Mouse (Mus musculus) MEL (cell line): ENCODE measurements around the gene Ikzf1. TPM values are rescaled to one million over a fixed set of nuclear protein-coding genes. Genes with fewer than 3 reads are reported as not detected.

Experiments used
- DNase-seq: peaks from one replicate; pipeline ENCODE4 v3.0.0; 2011; ENCODE audit warnings: low read depth, low spot score
- H3K27ac ChIP-seq: 2 replicates; pipeline ENCODE4 v1.5.1; 2012; ENCODE audit warnings: low read depth, mild to moderate bottlenecking, control low read depth, low read length, moderate library complexity; ENCODE audit not compliant: control insufficient read depth
- H3K27me3 ChIP-seq, 2 experiments: fragments of 150-350 bp in 1 of 2; sonication (generic) in 1 of 2; 2 replicates each; pipeline ENCODE4 v1.6.1; 2012; ENCODE audit warnings: low read length in 2 of 2, mild to moderate bottlenecking in 2 of 2, improper control_type of control experiment in 1 of 2, moderate library complexity in 1 of 2; ENCODE audit not compliant: insufficient read depth in 2 of 2, control insufficient read depth in 1 of 2
- H3K36me3 ChIP-seq, 2 experiments: 2 replicates each; pipeline ENCODE4 v1.6.1; 2012 to 2014; ENCODE audit warnings: low read length in 2 of 2, improper control_type of control experiment in 1 of 2, inconsistent platforms in 1 of 2, mild to moderate bottlenecking in 1 of 2; ENCODE audit not compliant: insufficient read depth in 2 of 2, control insufficient read depth in 1 of 2
- H3K4me1 ChIP-seq, 2 experiments: fragments of 150-350 bp in 1 of 2; sonication (generic) in 1 of 2; 2 replicates each; pipeline ENCODE4 v1.6.1; 2012; ENCODE audit warnings: low read length in 2 of 2, improper control_type of control experiment in 1 of 2, mild to moderate bottlenecking in 1 of 2; ENCODE audit not compliant: insufficient read depth in 2 of 2, control insufficient read depth in 1 of 2
- H3K4me3 ChIP-seq, 2 experiments: fragments of 150-350 bp in 1 of 2; sonication (generic) in 1 of 2; 2 replicates each; pipeline ENCODE4 v1.5.1; 2012; ENCODE audit warnings: low read depth in 2 of 2, low read length in 2 of 2, mild to moderate bottlenecking in 2 of 2, moderate library complexity in 2 of 2, control low read depth in 1 of 2, improper control_type of control experiment in 1 of 2; ENCODE audit not compliant: control insufficient read depth in 1 of 2, insufficient read depth in 1 of 2
- H3K79me2 ChIP-seq: 2 replicates; pipeline ENCODE4 v1.6.1; 2012; ENCODE audit warnings: mild to moderate bottlenecking, low read length, moderate library complexity; ENCODE audit not compliant: control insufficient read depth, poor library complexity, insufficient read depth
- H3K9ac ChIP-seq: 2 replicates; pipeline ENCODE4 v1.6.1; 2012; ENCODE audit warnings: low read depth, mild to moderate bottlenecking, control low read depth, low read length, moderate library complexity; ENCODE audit not compliant: control insufficient read depth, poor library complexity, severe bottlenecking
- H3K9me3 ChIP-seq: fragments of 150-350 bp; sonication (generic); replicated peaks from 2 replicates; pipeline ENCODE4 v1.6.1; 2012; ENCODE audit warnings: mild to moderate bottlenecking, low read length, improper control_type of control experiment, moderate library complexity; ENCODE audit not compliant: insufficient read depth
- BHLHE40 ChIP-seq: IDR thresholded peaks from 2 replicates; pipeline ENCODE4 v1.6.1; 2012; ENCODE audit warnings: low read depth, mild to moderate bottlenecking, inconsistent platforms, low read length, improper control_type of control experiment, borderline replicate concordance
- CHD2 ChIP-seq: IDR thresholded peaks from 2 replicates; pipeline ENCODE4 v1.6.1; 2011; ENCODE audit warnings: low read length, improper control_type of control experiment
- CTCF ChIP-seq, 3 experiments: IDR thresholded peaks in 2 of 3; conservative IDR thresholded peaks in 1 of 3; 2 replicates each; pipeline ENCODE4 v1.5.1; 2011 to 2012; ENCODE audit warnings: low read length in 3 of 3, low read depth in 2 of 3, mild to moderate bottlenecking in 2 of 3, improper control_type of control experiment in 1 of 3, inconsistent platforms in 1 of 3, mixed read lengths in 1 of 3, moderate library complexity in 1 of 3; ENCODE audit not compliant: control insufficient read depth in 1 of 3, insufficient read depth in 1 of 3, poor library complexity in 1 of 3, severe bottlenecking in 1 of 3
- ELF1 ChIP-seq: IDR thresholded peaks from 2 replicates; pipeline ENCODE4 v1.6.1; 2014; ENCODE audit warnings: low read depth, mild to moderate bottlenecking, inconsistent platforms, low read length, improper control_type of control experiment, moderate library complexity
- EP300 ChIP-seq, 2 experiments: IDR thresholded peaks; 2 replicates each; pipeline ENCODE4 v1.6.1; 2011; ENCODE audit warnings: improper control_type of control experiment in 2 of 2, low read length in 2 of 2, low read depth in 1 of 2, mild to moderate bottlenecking in 1 of 2
- ETS1 ChIP-seq: IDR thresholded peaks from 2 replicates; pipeline ENCODE4 v1.6.1; 2012; ENCODE audit warnings: low read depth, mild to moderate bottlenecking, inconsistent platforms, low read length, improper control_type of control experiment, moderate library complexity
- GATA1 ChIP-seq: IDR thresholded peaks from 2 replicates; pipeline ENCODE4 v1.6.1; 2011; ENCODE audit warnings: low read depth, low read length, improper control_type of control experiment
- JUND ChIP-seq: IDR thresholded peaks from 2 replicates; pipeline ENCODE4 v1.6.1; 2011; ENCODE audit warnings: low read depth, mild to moderate bottlenecking, improper control_type of control experiment, low read length
- MAX ChIP-seq: IDR thresholded peaks from 2 replicates; pipeline ENCODE4 v1.6.1; 2011; ENCODE audit warnings: low read length, improper control_type of control experiment
- MAZ ChIP-seq: IDR thresholded peaks from 2 replicates; pipeline ENCODE4 v1.6.1; 2012; ENCODE audit warnings: low read depth, mild to moderate bottlenecking, inconsistent platforms, low read length, improper control_type of control experiment
- MEF2A ChIP-seq: IDR thresholded peaks from 2 replicates; pipeline ENCODE4 v1.6.1; 2014; ENCODE audit warnings: low read depth, mild to moderate bottlenecking, inconsistent platforms, low read length, improper control_type of control experiment; ENCODE audit not compliant: poor library complexity, insufficient replicate concordance, severe bottlenecking; ENCODE audit errors: extremely low read depth
- MXI1 ChIP-seq: IDR thresholded peaks from 2 replicates; pipeline ENCODE4 v1.6.1; 2011; ENCODE audit warnings: mild to moderate bottlenecking, low read depth, low read length, improper control_type of control experiment
- MYB ChIP-seq: IDR thresholded peaks from 2 replicates; pipeline ENCODE4 v1.6.1; 2011; ENCODE audit warnings: mild to moderate bottlenecking, low read depth, low read length, improper control_type of control experiment
- MYC ChIP-seq: IDR thresholded peaks from 2 replicates; pipeline ENCODE4 v1.6.1; 2011; ENCODE audit warnings: low read depth, mild to moderate bottlenecking, low read length, improper control_type of control experiment, moderate library complexity
- NELFE ChIP-seq: IDR thresholded peaks from 2 replicates; pipeline ENCODE4 v1.6.1; 2011; ENCODE audit warnings: low read depth, low read length, improper control_type of control experiment
- POLR2A ChIP-seq, 2 experiments: IDR thresholded peaks; 2 replicates each; pipeline ENCODE4 v1.6.1; 2011 to 2012; ENCODE audit warnings: low read length in 2 of 2, mild to moderate bottlenecking in 2 of 2, control low read depth in 1 of 2, improper control_type of control experiment in 1 of 2, low read depth in 1 of 2, moderate library complexity in 1 of 2; ENCODE audit not compliant: control insufficient read depth in 1 of 2, insufficient read depth in 1 of 2, poor library complexity in 1 of 2
- POLR2AphosphoS2 ChIP-seq: IDR thresholded peaks from 2 replicates; pipeline ENCODE4 v1.6.1; 2011; ENCODE audit warnings: low read length, improper control_type of control experiment
- POLR2AphosphoS5 ChIP-seq: IDR thresholded peaks from 2 replicates; pipeline ENCODE4 v1.6.1; 2012; ENCODE audit warnings: low read depth, borderline replicate concordance, mild to moderate bottlenecking, inconsistent platforms, low read length, moderate library complexity, mixed read lengths
- RAD21 ChIP-seq: IDR thresholded peaks from 2 replicates; pipeline ENCODE4 v1.6.1; 2011; ENCODE audit warnings: mild to moderate bottlenecking, low read depth, low read length, improper control_type of control experiment
- RCOR1 ChIP-seq: IDR thresholded peaks from 2 replicates; pipeline ENCODE4 v1.6.1; 2012; ENCODE audit warnings: low read depth, mild to moderate bottlenecking, inconsistent platforms, low read length, improper control_type of control experiment
- SIN3A ChIP-seq: IDR thresholded peaks from 2 replicates; pipeline ENCODE4 v1.6.1; 2012; ENCODE audit warnings: low read length, improper control_type of control experiment, inconsistent platforms
- SMC3 ChIP-seq: IDR thresholded peaks from 2 replicates; pipeline ENCODE4 v1.6.1; 2011; ENCODE audit warnings: low read depth, low read length, improper control_type of control experiment
- TAL1 ChIP-seq: IDR thresholded peaks from 2 replicates; pipeline ENCODE4 v1.6.1; 2012; ENCODE audit warnings: mild to moderate bottlenecking, inconsistent platforms, low read length, moderate library complexity, mixed read lengths
- TBP ChIP-seq: IDR thresholded peaks from 2 replicates; pipeline ENCODE4 v1.8.0; 2011; ENCODE audit warnings: low read depth, low read length, improper control_type of control experiment
- TCF12 ChIP-seq: IDR thresholded peaks from 2 replicates; pipeline ENCODE4 v1.6.1; 2014; ENCODE audit warnings: low read depth, mild to moderate bottlenecking, inconsistent platforms, low read length, improper control_type of control experiment, moderate library complexity
- UBTF ChIP-seq: IDR thresholded peaks from 2 replicates; pipeline ENCODE4 v1.6.1; 2012; ENCODE audit warnings: low read depth, mild to moderate bottlenecking, inconsistent platforms, low read length, improper control_type of control experiment, moderate library complexity, borderline replicate concordance; ENCODE audit not compliant: insufficient read depth
- ZC3H11A ChIP-seq: IDR thresholded peaks from 2 replicates; pipeline ENCODE4 v1.6.1; 2012; ENCODE audit warnings: low read depth, mild to moderate bottlenecking, inconsistent platforms, low read length, improper control_type of control experiment
- ZKSCAN1 ChIP-seq: IDR thresholded peaks from 2 replicates; pipeline ENCODE4 v1.6.1; 2012; ENCODE audit warnings: low read depth, mild to moderate bottlenecking, inconsistent platforms, low read length, improper control_type of control experiment, moderate library complexity
- ZNF384 ChIP-seq: IDR thresholded peaks from 2 replicates; pipeline ENCODE4 v1.6.1; 2012; ENCODE audit warnings: low read depth, mild to moderate bottlenecking, inconsistent platforms, low read length, improper control_type of control experiment
- polyA plus RNA-seq, 2 experiments: library from polyadenylated mRNA; stranded (reverse) in 1 of 2; unstranded in 1 of 2; fragments of >175 nt in 1 of 2; fragments of >200 nt in 1 of 2; gene quantifications; 2 replicates each; pipeline versions ENCODE4 v1.2.1 to v1.2.4; 2012; ENCODE audit warnings: low replicate concordance in 2 of 2, low read depth in 1 of 2; ENCODE audit not compliant: insufficient read length in 2 of 2, insufficient read depth in 1 of 2, missing spikeins in 1 of 2
- total RNA-seq: library from RNA; depleted of rRNA; stranded (reverse); fragments of 300-350 nt; gene quantifications from 2 replicates; pipeline ENCODE4 v1.2.3, GENCODE M21; 2012

Ikzf1 gene
- total and polyA plus RNA-seq, 3 experiments, result 28.0 to 128 (median 90.6) TPM

- TF ChIP-seq UBTF (no peak), MEF2A (0 out of 2 replicates have a peak, but pooled peaks have one; percentile 50), MAX (no peak), CTCF (IDR thresholded peaks at IDR 0.05 in 2 of 3, conservative IDR thresholded peaks at IDR 0.05 in 1 of 3; ENCODE audit: control insufficient read depth in 1 of 3, insufficient read depth in 1 of 3, low read depth in 2 of 3, low read length in 3 of 3, poor library complexity in 1 of 3, severe bottlenecking in 1 of 3) (no peak), ETS1 (peak; percentile 96), POLR2A (IDR thresholded peaks at IDR 0.05; ENCODE audit: control insufficient read depth in 1 of 2, insufficient read depth in 1 of 2, low read depth in 1 of 2, low read length in 2 of 2, poor library complexity in 1 of 2) (peak in 1 of 2 experiments; percentile 38; a peak in 1 of 4 replicates), EP300 (IDR thresholded peaks at IDR 0.05; ENCODE audit: low read depth in 1 of 2, low read length in 2 of 2) (peak; percentile 84 to 89), ELF1 (0 out of 2 replicates have a peak, but pooled peaks have one; percentile 11), ZNF384 (no peak), TBP (peak; percentile 73; the same call in 1 of the 2 replicates), BHLHE40 (peak; percentile 71), POLR2AphosphoS5 (no peak), TCF12 (peak; percentile 89), NELFE (no peak), MAZ (no peak)
Measured at GRCm38 (mm10) chr11:11711748-11712147, 26.9 kb downstream of the Ikzf1 start (continued).

GRCm38 (mm10) chr11:11714676-11715075, 29.9 kb downstream of the Ikzf1 start:
- Histone ChIP-seq H3K9me3 (no peaks in the 10 kb centered on the region), H3K4me1 (peaks cover 77 to 82% of the 10 kb centered on the region in 2 experiments), H3K27ac (peak overlapping the region; percentile 3; the same call in 1 of the 2 replicates), H3K79me2 (peaks cover 17% of the 10 kb centered on the region; the same call in 1 of the 2 replicates), H3K9ac (no peak overlapping the region), H3K36me3 (peaks cover 51 to 91% of the 10 kb centered on the region in 2 experiments), H3K4me3 (no peak overlapping the region), H3K27me3 (no peaks in the 10 kb centered on the region)
- peak; percentile 94 for DNase-seq
- TF ChIP-seq MAZ, result no peak
- TF ChIP-seq ZKSCAN1, result no peak
- no peak for TF ChIP-seq JUND
- peak; percentile 35; the same call in 1 of the 2 replicates for TF ChIP-seq GATA1
- TF ChIP-seq TAL1, result no peak
- 0 out of 2 replicates have a peak, but pooled peaks have one; percentile 16 for TF ChIP-seq TBP
- no peak for TF ChIP-seq POLR2AphosphoS5
- peak; percentile 50 for TF ChIP-seq TCF12
- no peak for TF ChIP-seq CHD2
- no peak for TF ChIP-seq RAD21
- TF ChIP-seq RCOR1, result peak; percentile 37; the same call in 1 of the 2 replicates
- no peak for TF ChIP-seq POLR2A (IDR thresholded peaks at IDR 0.05; ENCODE audit: control insufficient read depth in 1 of 2, insufficient read depth in 1 of 2, low read depth in 1 of 2, low read length in 2 of 2, poor library complexity in 1 of 2)
- TF ChIP-seq MEF2A, result no peak
- peak; percentile 87 for TF ChIP-seq SIN3A
- no peak for TF ChIP-seq POLR2AphosphoS2
- TF ChIP-seq MYB, result peak; percentile 33; the same call in 1 of the 2 replicates
- TF ChIP-seq MXI1, result peak; percentile 38; the same call in 1 of the 2 replicates
- no peak for TF ChIP-seq SMC3
- peak; percentile 55; the same call in 1 of the 2 replicates for TF ChIP-seq BHLHE40
- TF ChIP-seq ETS1, result peak; percentile 99
- no peak for TF ChIP-seq MYC
- no peak for TF ChIP-seq CTCF (IDR thresholded peaks at IDR 0.05 in 2 of 3, conservative IDR thresholded peaks at IDR 0.05 in 1 of 3; ENCODE audit: control insufficient read depth in 1 of 3, insufficient read depth in 1 of 3, low read depth in 2 of 3, low read length in 3 of 3, poor library complexity in 1 of 3, severe bottlenecking in 1 of 3)
- peak; percentile 65 to 69 for TF ChIP-seq EP300 (IDR thresholded peaks at IDR 0.05; ENCODE audit: low read depth in 1 of 2, low read length in 2 of 2)
- TF ChIP-seq ZC3H11A, result no peak
